Mouse (Mus musculus) heart, adult 2 months (tissue): Measurements from ENCODE around the gene Fndc3c1. TPM values are rescaled to one million over a fixed set of nuclear protein-coding genes. Genes with fewer than 3 reads are reported as not detected.
A peak's percentile ranks its signal among the peaks of the same experiment; 100 is the strongest.
"Not testable (repeated sequence)": the region's sequence is repeated elsewhere in the genome, so short reads cannot be mapped to it uniquely, and the experiment has no call there.

Experiments used
- DNase-seq, 2 experiments: peaks; one replicate each; pipeline ENCODE4 v3.0.0; 2021
- H3K27ac ChIP-seq: fragments of 200-600 bp; 2 replicates; pipeline ENCODE4 v1.8.1; 2022
- H3K27me3 ChIP-seq: fragments of 200-500 bp; 2 replicates; pipeline ENCODE4 v1.6.1; 2012; ENCODE audit warnings: mild to moderate bottlenecking, low read length, inconsistent platforms, mixed read lengths; ENCODE audit not compliant: control insufficient read depth, insufficient read depth
- H3K36me3 ChIP-seq: fragments of 200-500 bp; 2 replicates; pipeline ENCODE4 v1.6.1; 2012; ENCODE audit warnings: low read length, inconsistent platforms; ENCODE audit not compliant: control insufficient read depth, insufficient read depth
- H3K4me1 ChIP-seq: fragments of 200-500 bp; 2 replicates; pipeline ENCODE4 v1.6.1; 2011; ENCODE audit warnings: low read length; ENCODE audit not compliant: control insufficient read depth, insufficient read depth
- H3K4me3 ChIP-seq: fragments of 200-600 bp; 2 replicates; pipeline ENCODE4 v1.8.1; 2022
- H3K79me2 ChIP-seq: fragments of 200-500 bp; replicated peaks from 2 replicates; pipeline ENCODE4 v1.6.1; 2012; ENCODE audit warnings: mild to moderate bottlenecking, inconsistent platforms, low read length, moderate library complexity, mixed read lengths; ENCODE audit not compliant: control insufficient read depth, insufficient read depth
- H3K9ac ChIP-seq: fragments of 200-500 bp; 2 replicates; pipeline ENCODE4 v1.6.1; 2012; ENCODE audit warnings: low read depth, mild to moderate bottlenecking, control low read depth, inconsistent platforms, low read length, mixed read lengths
- CTCF ChIP-seq: fragments of 200-600 bp; IDR thresholded peaks from 2 replicates; pipeline ENCODE4 v1.8.1; 2022; ENCODE audit warnings: antibody characterized with exemption, mild to moderate bottlenecking, moderate library complexity
- EP300 ChIP-seq: fragments of 200-500 bp; IDR thresholded peaks from 2 replicates; pipeline ENCODE4 v1.6.1; 2011; ENCODE audit warnings: low read depth, low read length, control low read depth; ENCODE audit not compliant: insufficient read depth
- POLR2A ChIP-seq: fragments of 200-500 bp; IDR thresholded peaks from 2 replicates; pipeline ENCODE4 v1.6.1; 2011; ENCODE audit warnings: mild to moderate bottlenecking, low read depth, low read length, control low read depth; ENCODE audit not compliant: insufficient read depth
- WGBS: fragments of 180-500 bp; shearing (Covaris S2); methylation state at CpG from one replicate; pipeline ENCODE4 v1.1.7; 2018; 5-methylcytosine and 5-hydroxymethylcytosine counted together
- intact Hi-C: fragments of 180-260 bp; cut with DNase I; formaldehyde crosslinking; loops from one replicate; pipeline ENCODE4 v1.15.1; 2025
- long read RNA-seq: library from polyadenylated mRNA; stranded (forward); transcript quantifications from one replicate; pipeline ENCODE4 v2.0.0, GENCODE M21; 2021
- microRNA-seq, 2 experiments: library from miRNA; unstranded; fragments of <30 nt; microRNA quantifications; one replicate each; pipeline ENCODE4 v1.2.0; 2021
- polyA plus RNA-seq: library from polyadenylated mRNA; depleted of rRNA; stranded (reverse); fragments of >200 nt; gene quantifications from 2 replicates; pipeline ENCODE4 v1.2.3, GENCODE M21; 2012; rRNA removed
- total RNA-seq, 2 experiments: library from RNA; stranded (reverse); gene quantifications; 2 replicates each; pipeline ENCODE4 v1.2.3; 2021

Fndc3c1 gene
- total RNA-seq (not detected), polyA plus RNA-seq (not detected in 2 replicates)
- long read RNA-seq, result 0 reads

DNA sequence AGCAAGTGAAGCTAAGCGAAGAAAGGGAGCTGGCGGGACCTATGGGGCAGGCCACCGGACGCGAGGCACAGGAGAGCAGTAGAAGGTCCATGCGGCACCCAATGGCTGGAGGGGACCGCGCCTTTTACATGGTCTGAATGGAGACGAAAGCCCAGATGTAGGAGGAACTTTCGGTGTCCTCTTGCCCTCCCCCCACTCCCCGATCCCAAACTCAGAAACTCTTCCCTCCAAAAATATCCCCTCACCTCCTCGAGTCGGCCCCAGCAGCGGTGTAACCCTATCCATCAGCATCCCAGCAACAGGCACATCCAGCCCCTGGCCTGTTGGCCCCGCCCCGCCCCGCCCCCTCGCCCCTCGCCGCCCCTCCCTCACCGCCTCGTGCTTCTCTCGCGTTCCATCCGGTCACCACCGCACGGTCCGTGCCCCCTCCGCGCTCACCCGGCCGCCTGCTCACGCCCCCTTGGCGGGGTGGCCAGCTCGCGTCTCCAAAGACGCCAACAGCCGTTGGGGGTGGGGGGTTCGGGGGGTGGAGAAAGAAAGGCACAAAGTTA lies at the start of gene Fndc3c1:
TSS of gene Fndc3c1 (minus strand) at position 301 of the 551 bp plus-strand sequence.
- Histone ChIP-seq H3K4me1 (peaks cover 1% of the 10 kb centered on the region; the same call in 1 of the 2 replicates), H3K27ac (no peak within 1 kb of the TSS), H3K27me3 (peaks cover 5% of the 10 kb centered on the region; the same call in 1 of the 2 replicates), H3K4me3 (no peak within 1 kb of the TSS), H3K79me2 (no peaks in the 10 kb centered on the region), H3K36me3 (no peaks in the 10 kb centered on the region), H3K9ac (no peak within 1 kb of the TSS)
- 22% methylated on average over 39 of the region's 39 CpGs for WGBS
- TF ChIP-seq POLR2A, result no peak
- no peak for TF ChIP-seq EP300
- no peak for TF ChIP-seq CTCF
- DNase-seq, result peak; percentile 4 to 28
- intact Hi-C loops, result no loop called here

DNA sequence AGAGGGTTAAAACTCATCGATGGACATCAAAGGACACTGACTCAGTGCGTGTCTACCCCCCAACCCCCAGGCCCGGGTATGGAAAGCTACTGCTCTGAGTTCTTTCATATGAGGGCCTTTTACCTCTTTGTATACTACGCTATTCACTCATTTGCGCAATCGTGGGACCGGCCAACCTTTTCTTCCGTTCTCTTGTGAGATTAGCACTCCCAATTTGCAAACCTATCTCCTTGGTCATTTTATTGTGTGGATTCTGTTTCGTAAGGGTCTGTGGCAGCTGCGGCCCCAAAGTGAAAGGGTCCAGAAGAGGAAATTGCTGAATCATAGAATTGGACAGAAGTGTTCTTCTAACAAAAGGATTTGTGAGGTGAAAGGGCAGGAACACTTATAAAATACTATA lies 1.2 kb upstream of the Fndc3c1 start:
- Histone ChIP-seq H3K4me3 (no peak overlapping the region), H3K79me2 (no peaks in the 10 kb centered on the region), H3K4me1 (peaks cover 1% of the 10 kb centered on the region; the same call in 1 of the 2 replicates), H3K36me3 (no peaks in the 10 kb centered on the region), H3K9ac (no peak overlapping the region), H3K27me3 (peaks cover 5% of the 10 kb centered on the region; the same call in 1 of the 2 replicates), H3K27ac (no peak overlapping the region)
- DNase-seq, result no peak
- 48% methylated on average over 10 of the region's 10 CpGs for WGBS
- intact Hi-C loops, result no loop called here
- TF ChIP-seq EP300 (no peak), POLR2A (no peak), CTCF (no peak)

DNA sequence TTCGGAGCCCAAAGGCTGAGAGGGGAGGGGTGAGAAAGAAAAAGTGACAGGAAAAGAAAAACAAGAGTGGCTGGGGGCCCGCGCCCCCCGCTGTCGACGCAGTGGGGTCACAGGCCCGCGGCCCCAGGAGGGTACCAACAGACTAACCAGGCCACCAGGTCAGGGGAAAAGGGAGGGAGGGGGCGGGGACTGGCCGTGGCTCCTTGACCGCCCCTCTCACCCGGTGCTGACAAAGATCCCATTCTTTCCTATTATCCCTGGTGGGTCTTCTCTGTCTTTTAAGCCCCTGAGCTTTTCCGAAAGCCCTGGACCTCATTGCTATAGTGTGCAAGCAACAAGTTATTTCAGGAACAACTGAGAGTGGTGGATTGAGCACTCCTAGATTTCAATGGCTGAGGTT lies 470 bp upstream of the Fndc3c1 start:
- H3K79me2 ChIP-seq, result no peaks in the 10 kb centered on the region
- WGBS, result 26% methylated on average over 13 of the region's 13 CpGs

DNA sequence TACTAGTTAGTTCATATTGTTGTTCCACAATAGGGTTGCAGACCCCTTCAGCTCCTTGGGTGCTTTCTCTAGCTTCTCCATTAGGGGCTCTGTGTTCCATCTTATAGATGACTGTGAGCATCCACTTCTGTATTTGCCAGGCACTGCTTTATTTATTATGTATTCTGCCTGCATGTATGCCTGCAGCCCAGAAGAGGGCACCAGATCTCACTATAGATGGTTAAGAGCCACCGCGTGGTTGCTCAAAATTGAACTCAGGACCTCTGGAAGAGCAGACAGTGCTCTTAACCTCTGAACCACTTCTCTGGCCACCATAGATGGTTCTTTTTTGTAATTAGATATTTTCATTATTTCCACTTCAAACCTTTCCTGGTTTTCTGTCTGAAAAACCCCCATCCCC lies 5.3 kb downstream of the Fndc3c1 start:
- not testable (repeated sequence) for H3K4me1 ChIP-seq, H3K27me3 ChIP-seq, H3K9ac ChIP-seq, H3K27ac ChIP-seq, H3K4me3 ChIP-seq, DNase-seq, H3K36me3 ChIP-seq, H3K79me2 ChIP-seq
- WGBS, result 40% methylated on average over 2 of the region's 2 CpGs
- TF ChIP-seq CTCF, result peak; percentile 46
- intact Hi-C loops, result loop anchor here (5.0 kb wide), 1 partner anchor 287 kb away; no protein-coding TSS in a partner anchor

More for the DNA sequence above, 470 bp upstream of the Fndc3c1 start:
- intact Hi-C loops, result no loop called here
- peak in 1 of 2 experiments; percentile 18 for DNase-seq
- H3K36me3 ChIP-seq, result no peaks in the 10 kb centered on the region
- H3K9ac ChIP-seq, result no peak overlapping the region
- TF ChIP-seq POLR2A (no peak), CTCF (no peak), EP300 (no peak)
- peaks cover 1% of the 10 kb centered on the region; the same call in 1 of the 2 replicates for H3K4me1 ChIP-seq
- no peak overlapping the region for H3K27ac ChIP-seq
- H3K27me3 ChIP-seq, result peaks cover 5% of the 10 kb centered on the region; the same call in 1 of the 2 replicates
- no peak overlapping the region for H3K4me3 ChIP-seq

DNA sequence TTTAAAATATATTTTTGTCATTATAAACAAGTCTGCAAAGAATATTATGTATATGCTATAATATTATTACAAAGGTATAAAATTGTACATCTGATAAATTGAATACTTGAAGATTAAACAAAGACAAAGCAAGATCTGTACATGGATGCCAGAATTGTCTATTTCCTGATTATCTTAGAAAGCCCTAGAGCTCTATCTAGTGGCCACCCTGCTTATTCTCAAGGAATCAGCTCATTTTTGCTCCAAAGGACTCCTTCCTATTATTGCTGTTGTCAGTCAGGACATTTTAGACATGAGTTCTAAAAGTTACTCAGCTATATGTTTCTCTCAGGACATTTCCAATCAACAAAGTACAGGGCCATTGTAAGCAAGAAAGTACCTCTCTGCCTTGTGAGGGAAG lies 99.9 kb downstream of the Fndc3c1 start:
- Histone ChIP-seq H3K27me3 (no peaks in the 10 kb centered on the region), H3K27ac (no peak overlapping the region), H3K4me3 (no peak overlapping the region), H3K9ac (no peak overlapping the region), H3K79me2 (no peaks in the 10 kb centered on the region), H3K36me3 (no peaks in the 10 kb centered on the region), H3K4me1 (no peaks in the 10 kb centered on the region)
- DNase-seq, result no peak
- TF ChIP-seq CTCF, result 0 out of 2 replicates have a peak, but pooled peaks have one; percentile 4
- no peak for TF ChIP-seq EP300
- no peak for TF ChIP-seq POLR2A
- intact Hi-C loops, result no loop called here

DNA sequence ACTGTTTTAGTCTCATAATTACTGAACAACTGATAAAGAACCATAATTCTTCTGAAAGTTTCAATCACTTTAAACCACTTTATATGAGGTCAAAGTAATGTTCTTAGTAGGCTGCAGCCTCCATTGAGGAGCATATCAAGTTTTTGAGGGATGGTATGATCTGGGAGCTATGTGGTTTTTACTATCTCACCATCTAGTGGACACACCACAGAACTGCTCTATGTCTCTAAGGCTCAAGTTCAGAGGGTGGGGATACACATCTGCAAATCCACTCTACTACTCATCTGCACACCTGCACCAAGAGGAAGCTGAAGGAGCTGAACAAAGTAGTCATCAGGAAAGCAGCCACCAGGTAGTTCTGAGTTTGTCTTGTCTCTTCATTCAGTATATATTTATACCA lies 104.6 kb downstream of the Fndc3c1 start:
- no peaks in the 10 kb centered on the region for H3K27me3 ChIP-seq
- no peak overlapping the region for H3K9ac ChIP-seq
- intact Hi-C loops, result no loop called here
- TF ChIP-seq EP300 (no peak), CTCF (0 out of 2 replicates have a peak, but pooled peaks have one; percentile 5)
- no peak for DNase-seq
- H3K36me3 ChIP-seq, result no peaks in the 10 kb centered on the region
- H3K79me2 ChIP-seq, result no peaks in the 10 kb centered on the region
- no peak overlapping the region for H3K27ac ChIP-seq
- H3K4me1 ChIP-seq, result no peaks in the 10 kb centered on the region
- H3K4me3 ChIP-seq, result no peak overlapping the region

Small RNA genes within 50 kb of the gene (microRNA-seq; reads per million reads assigned to microRNA genes)
- gene Gm27428, result 0 reads per million in 2 experiments

Other genes starting within 250 kb of the Fndc3c1 start
- gene Fnd3c2, start 230.0 kb downstream of the Fndc3c1 start, total RNA-seq, result not detected
- not detected in 2 replicates for gene Fnd3c2, start 230.0 kb downstream of the Fndc3c1 start, polyA plus RNA-seq
- not detected for gene Gm5127, start 97.8 kb upstream of the Fndc3c1 start, total RNA-seq
- gene Gm5127, start 97.8 kb upstream of the Fndc3c1 start, polyA plus RNA-seq, result not detected in 2 replicates
- 1 to 10 TPM; 1.1 to 1.8 TPM for gene Cysltr1, start 118.3 kb upstream of the Fndc3c1 start, total RNA-seq
- gene Cysltr1, start 118.3 kb upstream of the Fndc3c1 start, polyA plus RNA-seq, result 1.0 and 3.0 TPM in 2 replicates